Mouse (Mus musculus) bone marrow macrophage, adult 2 months (primary cell): ENCODE results near the gene Arfgap3.

Experiments
- CTCF ChIP-seq: IDR thresholded peaks from 2 replicates; pipeline ENCODE4 v1.5.1; 2012; ENCODE audit warnings: low read depth, mild to moderate bottlenecking, low read length, moderate library complexity
- POLR2A ChIP-seq: IDR thresholded peaks from 2 replicates; pipeline ENCODE4 v1.6.1; 2012; ENCODE audit warnings: mild to moderate bottlenecking, low read depth, low read length, borderline replicate concordance

DNA sequence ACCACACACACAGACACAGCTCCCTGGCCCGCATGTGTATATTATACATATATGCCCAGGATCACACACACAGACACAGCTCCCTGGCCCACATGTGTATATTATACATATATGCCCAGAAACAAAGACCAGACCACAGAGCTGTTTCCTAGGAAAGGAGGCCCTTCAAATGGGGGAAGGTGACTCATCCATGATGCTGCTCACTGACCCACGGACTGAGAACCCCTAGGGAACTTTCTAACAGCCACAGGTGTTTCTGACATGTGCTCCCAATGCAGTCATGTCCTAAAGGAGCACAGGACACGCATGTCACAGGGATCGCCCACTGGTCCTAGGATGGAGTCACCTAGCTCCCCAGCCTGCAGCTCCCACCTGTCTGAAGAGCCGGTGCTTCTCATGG lies 40.2 kb downstream of the Arfgap3 start:
- TF ChIP-seq POLR2A (no peak), CTCF (no peak)
